Mouse (Mus musculus): ENCODE measurements around the gene Bcl2l11. TPM values are rescaled to one million over a fixed set of nuclear protein-coding genes. Genes with fewer than 3 reads are reported as not detected.

Gene Bcl2l11
- polyA plus RNA-seq, 1 experiment from 2014 or later, result 15.7 TPM

DNA sequence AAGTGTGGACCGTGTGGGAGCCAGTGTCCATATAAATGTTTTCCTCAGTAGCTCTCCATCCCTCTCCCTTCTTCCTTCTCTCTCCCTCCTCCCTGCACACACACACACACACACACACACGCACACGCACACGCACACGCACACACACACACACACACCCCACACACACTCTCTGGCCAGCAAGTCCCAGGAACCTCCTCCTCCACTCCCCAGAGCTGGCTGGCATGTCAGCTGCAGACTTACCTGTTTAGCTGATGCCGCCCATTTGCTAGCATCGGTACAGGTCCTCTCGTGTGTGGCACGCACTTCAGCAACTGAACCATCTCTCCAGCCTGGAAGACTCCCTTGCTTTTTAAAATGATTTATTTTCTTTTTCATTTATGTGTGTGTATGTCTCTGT is 6.9 kb upstream of the Bcl2l11 start:
- Histone ChIP-seq H3K9ac (ENCODE audit: low read depth, low read length) (no peak overlapping the region), H3K27ac (no peak overlapping the region), H3K36me3 (ENCODE audit: insufficient read depth, low read length) (no peaks in the 10 kb centered on the region), H3K4me1 (replicated peaks; ENCODE audit: insufficient read depth, low read length) (peaks cover 15% of the 10 kb centered on the region), H3K9me3 (replicated peaks; ENCODE audit: low read length) (no peaks in the 10 kb centered on the region), H3K27me3 (ENCODE audit: insufficient read depth, low read length) (peaks cover 2% of the 10 kb centered on the region; the same call in 1 of the 2 replicates), H3K4me2 (ENCODE audit: low read length) (no peak overlapping the region), H3K4me3 (replicated peaks; ENCODE audit: low read depth, low read length) (no peak overlapping the region)
- 88% methylated on average over 9 of the region's 9 CpGs for WGBS
- no peak for DNase-seq (ENCODE audit: low spot score)
- TF ChIP-seq CTCF (IDR thresholded peaks at IDR 0.05; ENCODE audit: low read depth), result no peak
- no peak for ATAC-seq (replicated peaks; ENCODE audit: low FRiP score, low read depth)

DNA sequence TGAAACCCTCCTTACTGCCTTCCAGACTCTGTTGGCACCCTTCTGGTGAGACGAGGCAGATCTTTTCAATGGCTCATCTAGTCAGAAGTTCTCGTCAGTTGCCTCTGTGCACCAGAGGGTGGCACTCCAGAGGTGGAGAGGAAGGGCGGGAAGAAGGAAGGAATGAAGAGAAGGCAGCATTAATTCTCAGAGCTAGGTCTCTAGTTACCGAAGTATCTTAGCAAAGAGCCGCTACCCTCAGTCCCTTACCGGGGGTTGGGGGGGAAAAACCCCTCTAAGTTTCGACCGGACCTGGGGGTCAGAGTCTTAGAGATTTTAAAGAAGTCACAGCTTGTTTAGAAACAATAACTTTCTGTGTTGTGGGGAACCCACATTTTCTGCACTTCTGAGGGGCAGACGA is 3.3 kb upstream of the Bcl2l11 start:
- no peak overlapping the region for H3K9ac ChIP-seq (ENCODE audit: low read depth, low read length)
- peaks cover 9% of the 10 kb centered on the region; the same call in 1 of the 2 replicates for H3K27me3 ChIP-seq (ENCODE audit: insufficient read depth, low read length)
- H3K36me3 ChIP-seq (ENCODE audit: insufficient read depth, low read length), result no peaks in the 10 kb centered on the region
- H3K4me2 ChIP-seq (ENCODE audit: low read length), result peak overlapping the region; percentile 99
- WGBS, result 1% methylated on average over 9 of the region's 9 CpGs
- no peaks in the 10 kb centered on the region for H3K9me3 ChIP-seq (replicated peaks; ENCODE audit: low read length)
- peak overlapping the region; percentile 17; the same call in 1 of the 2 replicates for H3K4me3 ChIP-seq (replicated peaks; ENCODE audit: low read depth, low read length)
- H3K27ac ChIP-seq, result no peak overlapping the region
- H3K4me1 ChIP-seq (replicated peaks; ENCODE audit: insufficient read depth, low read length), result peaks cover 30% of the 10 kb centered on the region
- TF ChIP-seq CTCF (IDR thresholded peaks at IDR 0.05; ENCODE audit: low read depth), result peak; percentile 91
- no peak for ATAC-seq (replicated peaks; ENCODE audit: low FRiP score, low read depth)
- peak; percentile 92 for DNase-seq (ENCODE audit: low spot score)

DNA sequence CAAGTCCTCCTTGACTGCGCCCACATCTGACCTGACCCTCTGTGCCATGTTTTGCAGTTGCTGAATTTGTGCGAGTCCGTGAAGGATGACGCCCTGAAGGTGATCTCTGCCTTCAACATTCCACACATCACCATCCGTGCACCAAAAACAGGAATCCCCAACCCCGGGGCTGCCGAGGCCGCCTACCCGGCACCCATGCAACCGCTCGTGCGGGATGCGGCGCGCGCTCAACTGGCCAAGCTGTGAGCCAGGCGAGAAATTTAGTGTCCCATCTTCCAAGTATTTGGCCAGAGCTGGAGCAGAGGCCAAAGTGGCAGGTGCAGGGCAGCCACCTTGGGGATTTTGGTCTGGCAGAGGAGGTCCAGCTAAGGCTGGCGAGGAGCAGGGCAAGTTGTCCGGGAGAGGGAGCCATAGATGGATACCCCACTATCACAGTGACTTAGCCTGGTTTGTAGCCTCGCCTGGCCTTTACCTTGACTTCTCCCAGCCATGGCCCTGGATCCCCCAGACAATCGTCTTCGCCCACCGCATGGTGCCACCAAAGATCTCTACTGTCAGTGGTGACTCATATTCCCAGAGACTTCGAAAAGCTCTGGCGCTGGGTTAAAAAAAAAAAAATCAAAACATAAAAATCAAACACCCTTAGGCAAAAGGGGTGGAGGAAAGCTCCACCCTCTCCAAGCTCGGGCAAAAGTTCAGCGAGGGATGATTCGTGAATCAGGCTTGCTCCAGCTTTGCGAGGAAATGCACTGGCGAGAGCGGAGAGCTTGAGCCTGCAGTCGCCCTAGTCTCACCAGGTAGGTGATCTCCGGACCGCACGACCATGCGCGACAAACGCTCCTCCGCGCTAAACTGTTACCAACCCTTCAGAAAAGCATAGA is 2.7 kb upstream of the Bcl2l11 start:
- 4% methylated on average over 40 of the region's 40 CpGs for WGBS
- Histone ChIP-seq H3K4me3 (replicated peaks; ENCODE audit: low read depth, low read length) (peak overlapping the region; percentile 17), H3K4me2 (ENCODE audit: low read length) (peak overlapping the region; percentile 99), H3K4me1 (replicated peaks; ENCODE audit: insufficient read depth, low read length) (peaks cover 30% of the 10 kb centered on the region), H3K27ac (no peak overlapping the region), H3K9me3 (replicated peaks; ENCODE audit: low read length) (no peaks in the 10 kb centered on the region), H3K27me3 (ENCODE audit: insufficient read depth, low read length) (peaks cover 9% of the 10 kb centered on the region; the same call in 1 of the 2 replicates), H3K36me3 (ENCODE audit: insufficient read depth, low read length) (no peaks in the 10 kb centered on the region), H3K9ac (ENCODE audit: low read depth, low read length) (no peak overlapping the region)
- DNase-seq (ENCODE audit: low spot score) (peak; percentile 42), ATAC-seq (replicated peaks; ENCODE audit: low FRiP score, low read depth) (no peak)
- peak; percentile 53 for TF ChIP-seq CTCF (IDR thresholded peaks at IDR 0.05; ENCODE audit: low read depth)

- no peak overlapping the region for H3K9ac ChIP-seq (ENCODE audit: low read depth, low read length)
- H3K27ac ChIP-seq, result no peak overlapping the region
- peak overlapping the region; percentile 99 for H3K4me2 ChIP-seq (ENCODE audit: low read length)
- H3K36me3 ChIP-seq (ENCODE audit: insufficient read depth, low read length), result no peaks in the 10 kb centered on the region
- no peak for ATAC-seq (replicated peaks; ENCODE audit: low FRiP score, low read depth)
- peaks cover 9% of the 10 kb centered on the region; the same call in 1 of the 2 replicates for H3K27me3 ChIP-seq (ENCODE audit: insufficient read depth, low read length)
- no peaks in the 10 kb centered on the region for H3K9me3 ChIP-seq (replicated peaks; ENCODE audit: low read length)
- no peak for TF ChIP-seq CTCF (IDR thresholded peaks at IDR 0.05; ENCODE audit: low read depth)
- whole genome bisulfite sequencing, result 9% methylated on average over 23 of the region's 23 CpGs
- H3K4me3 ChIP-seq (replicated peaks; ENCODE audit: low read depth, low read length), result peak overlapping the region; percentile 17
- no peak for DNase-seq (ENCODE audit: low spot score)
- H3K4me1 ChIP-seq (replicated peaks; ENCODE audit: insufficient read depth, low read length), result peaks cover 35% of the 10 kb centered on the region
Measured at GRCm38 (mm10) chr2:128123921-128124683, 1.7 kb upstream of the Bcl2l11 start.

- Histone ChIP-seq H3K9me3 (replicated peaks; ENCODE audit: low read length) (no peaks in the 10 kb centered on the region), H3K9ac (ENCODE audit: low read depth, low read length) (no peak overlapping the region), H3K4me2 (ENCODE audit: low read length) (peak overlapping the region; percentile 99), H3K36me3 (ENCODE audit: insufficient read depth, low read length) (peaks cover under 1% of the 10 kb centered on the region; the same call in 1 of the 2 replicates), H3K27me3 (ENCODE audit: insufficient read depth, low read length) (peaks cover 9% of the 10 kb centered on the region; the same call in 1 of the 2 replicates), H3K27ac (no peak overlapping the region), H3K4me3 (replicated peaks; ENCODE audit: low read depth, low read length) (peak overlapping the region; percentile 78; the same call in 1 of the 2 replicates), H3K4me1 (replicated peaks; ENCODE audit: insufficient read depth, low read length) (peaks cover 35% of the 10 kb centered on the region)
- WGBS, result 21% methylated on average over 15 of the region's 15 CpGs
- no peak for DNase-seq (ENCODE audit: low spot score)
- TF ChIP-seq CTCF (IDR thresholded peaks at IDR 0.05; ENCODE audit: low read depth), result no peak
- ATAC-seq (replicated peaks; ENCODE audit: low FRiP score, low read depth), result no peak
Measured at GRCm38 (mm10) chr2:128124693-128125092, 1.1 kb upstream of the Bcl2l11 start.

DNA sequence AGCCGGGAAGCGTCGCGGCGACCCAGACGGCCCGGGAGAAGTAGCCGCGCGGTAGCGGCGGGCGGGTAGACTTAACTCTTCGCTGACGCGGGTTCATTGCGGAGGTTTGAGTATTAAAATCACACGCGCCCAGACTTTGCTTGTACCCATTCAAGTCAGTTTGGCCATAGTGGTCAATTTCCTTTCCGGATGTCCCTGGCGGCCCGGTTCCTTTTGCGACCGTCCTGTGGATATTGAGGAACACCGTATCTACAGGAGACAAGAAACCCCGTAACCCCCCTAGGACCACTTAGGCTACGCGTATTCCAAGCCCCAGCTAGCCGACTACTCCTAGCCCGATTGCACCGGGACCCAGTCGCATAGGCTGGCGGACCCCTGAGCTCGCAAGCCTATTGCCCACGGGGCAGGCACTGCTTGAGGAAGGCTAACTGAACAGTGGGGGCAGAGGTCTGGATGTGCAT is 783 bp downstream of the Bcl2l11 start:
- Histone ChIP-seq H3K36me3 (ENCODE audit: insufficient read depth, low read length) (peaks cover 7% of the 10 kb centered on the region; the same call in 1 of the 2 replicates), H3K4me2 (ENCODE audit: low read length) (peak overlapping the region; percentile 99), H3K4me1 (replicated peaks; ENCODE audit: insufficient read depth, low read length) (peaks cover 35% of the 10 kb centered on the region), H3K27me3 (ENCODE audit: insufficient read depth, low read length) (peaks cover 9% of the 10 kb centered on the region; the same call in 1 of the 2 replicates), H3K9ac (ENCODE audit: low read depth, low read length) (peak overlapping the region; percentile 80), H3K27ac (peak overlapping the region; percentile 88), H3K4me3 (replicated peaks; ENCODE audit: low read depth, low read length) (peak overlapping the region; percentile 78), H3K9me3 (replicated peaks; ENCODE audit: low read length) (no peaks in the 10 kb centered on the region)
- DNase-seq (ENCODE audit: low spot score), result peak; percentile 21
- no peak for ATAC-seq (replicated peaks; ENCODE audit: low FRiP score, low read depth)
- under 1% methylated on average over 35 of the region's 35 CpGs for WGBS
- no peak for TF ChIP-seq CTCF (IDR thresholded peaks at IDR 0.05; ENCODE audit: low read depth)

Measured in kidney, postnatal 0 days (tissue).